Mouse (Mus musculus) telencephalon, adult 2 months (tissue): ENCODE results near the gene Mta2.
A peak's percentile ranks its signal among the peaks of the same experiment; 100 is the strongest.

Experiments used
- DNase-seq: peaks from one replicate; pipeline ENCODE4 v3.0.0-alpha.2; 2011; ENCODE audit warnings: low read depth, low spot score

Mta2 gene

DNA sequence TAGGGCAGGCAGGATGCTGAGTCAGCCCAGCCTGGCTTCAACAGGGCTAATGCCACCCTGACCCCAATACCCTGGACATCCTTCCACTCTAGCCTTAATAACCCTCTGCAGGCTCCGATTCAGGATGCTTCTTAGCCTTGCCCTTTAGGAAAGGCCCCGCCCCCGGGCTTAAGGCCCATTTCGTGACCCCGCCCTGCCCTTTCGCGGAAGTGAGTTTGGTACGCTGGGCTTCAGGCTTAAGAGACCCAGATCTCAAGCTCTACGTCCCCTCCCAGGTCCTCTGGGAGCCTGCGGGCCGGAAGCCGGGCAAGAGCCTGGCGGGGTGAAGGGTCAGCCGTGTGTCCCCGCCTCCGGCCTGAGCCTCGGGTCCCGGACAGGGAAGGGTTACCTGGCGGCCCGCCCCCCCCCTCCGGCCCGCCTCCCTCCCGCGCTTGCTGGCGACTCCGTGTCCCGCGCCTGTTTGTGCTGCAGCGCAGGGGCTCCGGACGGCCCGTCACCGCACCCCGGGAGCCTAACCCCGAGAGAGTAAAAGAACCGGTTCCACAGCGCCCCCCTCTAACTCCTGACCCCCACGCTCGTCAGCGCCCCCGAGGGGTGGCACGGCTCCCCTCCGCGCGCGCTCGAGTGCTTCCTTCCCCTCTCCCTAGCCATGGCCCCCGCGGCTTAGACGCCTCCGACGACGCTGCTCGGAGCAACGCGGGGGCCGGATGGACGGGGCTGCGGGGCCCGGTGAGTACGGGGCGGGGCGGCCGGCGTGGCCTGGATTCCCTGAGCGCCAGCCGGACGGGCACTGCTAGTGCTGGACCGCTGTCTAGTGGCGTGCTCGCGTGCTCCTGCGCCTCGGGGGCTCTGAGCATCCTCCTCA, 12.2 kb upstream of the Mta2 start, which contains the start of the genes Rom1 and Eml3:
Rom1 (minus strand) TSS at position 133 of the 865 bp plus-strand sequence.
Eml3 (plus strand) TSS at position 329 of the 865 bp plus-strand sequence.
- DNase-seq, result no peak

DNA sequence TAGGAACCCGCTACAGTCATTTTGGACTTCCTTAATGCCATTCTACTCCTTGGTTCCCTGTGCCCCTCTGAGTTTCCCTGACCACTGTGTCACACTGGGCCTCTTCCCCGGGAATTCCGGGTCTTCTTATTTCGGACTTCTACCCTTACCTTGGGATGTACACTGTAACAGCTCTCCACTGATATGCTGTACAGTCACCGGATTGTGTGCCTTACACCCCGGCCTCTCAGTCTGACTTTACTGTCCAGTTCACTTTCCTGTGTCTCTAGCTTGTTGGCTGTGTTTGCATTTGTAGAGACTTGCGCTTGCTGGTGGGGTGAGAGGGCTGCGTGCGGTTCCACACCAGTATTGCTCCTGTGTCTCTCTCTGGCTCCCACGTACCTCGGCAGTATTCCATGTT, 11.6 kb upstream of the Mta2 start:
- no peak for DNase-seq

DNA sequence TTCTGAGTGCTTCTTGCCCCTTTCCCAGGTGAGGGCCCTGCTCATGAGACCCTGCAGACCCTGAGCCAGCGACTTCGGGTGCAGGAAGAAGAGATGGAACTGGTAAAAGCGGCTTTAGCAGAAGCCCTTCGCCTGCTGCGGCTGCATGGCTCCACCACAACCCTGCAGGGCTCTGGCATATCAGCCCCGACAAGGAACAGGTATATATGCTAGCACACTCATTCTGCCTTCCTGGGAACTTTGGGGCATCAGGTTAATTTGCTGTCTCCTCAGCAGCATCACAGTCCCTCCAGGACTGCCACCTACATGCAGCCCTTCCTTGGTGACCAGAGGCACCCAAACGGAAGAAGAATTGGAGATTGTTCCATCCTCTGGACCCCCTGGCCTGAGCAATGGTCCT, 10.9 kb upstream of the Mta2 start:
- DNase-seq, result no peak

DNA sequence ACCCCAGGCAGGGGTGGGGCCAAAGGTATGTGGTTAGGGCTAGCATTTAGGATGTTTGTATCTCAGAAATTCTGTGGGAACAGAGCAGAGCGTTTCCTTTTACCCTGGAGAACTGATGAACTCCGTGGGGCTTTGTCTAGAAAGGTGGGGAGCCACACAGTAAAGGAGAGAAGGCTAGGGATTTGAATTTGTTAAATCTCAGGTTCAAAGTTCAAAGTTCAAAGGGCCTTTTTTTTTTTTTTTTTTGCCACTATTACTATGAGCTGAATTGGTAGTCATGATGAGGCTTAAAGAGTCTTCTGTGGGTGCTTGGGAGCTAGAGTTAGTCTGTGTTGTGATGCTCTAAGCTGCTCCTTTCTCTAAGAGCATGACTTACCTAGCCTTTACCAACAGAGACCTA, 4.9 kb upstream of the Mta2 start:
- DNase-seq, result no peak

DNA sequence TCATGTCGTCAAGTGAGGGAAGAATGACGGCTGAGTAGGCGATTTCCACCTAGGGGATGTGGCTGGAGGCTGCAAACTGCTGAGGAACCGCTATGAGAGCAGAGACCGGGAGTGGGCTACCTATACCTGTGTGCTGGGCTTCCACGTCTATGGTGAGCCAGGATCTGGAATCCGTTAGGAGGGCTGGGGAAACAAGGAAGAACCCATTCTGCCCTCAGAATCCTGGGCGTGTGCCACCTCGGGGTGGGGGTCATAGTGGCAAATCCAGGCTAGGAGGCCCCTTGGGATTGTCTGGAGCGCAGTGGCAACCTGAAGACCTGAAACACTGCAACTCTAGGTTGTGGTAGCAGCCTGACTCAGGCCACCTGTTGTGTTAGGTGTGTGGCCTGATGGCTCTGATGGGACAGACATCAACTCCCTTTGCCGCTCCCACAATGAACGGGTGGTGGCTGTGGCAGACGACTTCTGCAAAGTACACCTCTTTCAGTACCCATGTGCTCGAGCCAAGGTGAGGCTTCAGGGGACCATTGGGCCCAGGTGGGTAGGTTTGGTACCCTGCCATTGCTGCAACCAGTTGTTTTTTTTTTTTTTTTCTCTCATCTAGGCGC, 1.0 kb upstream of the Mta2 start:
- no peak for DNase-seq

DNA sequence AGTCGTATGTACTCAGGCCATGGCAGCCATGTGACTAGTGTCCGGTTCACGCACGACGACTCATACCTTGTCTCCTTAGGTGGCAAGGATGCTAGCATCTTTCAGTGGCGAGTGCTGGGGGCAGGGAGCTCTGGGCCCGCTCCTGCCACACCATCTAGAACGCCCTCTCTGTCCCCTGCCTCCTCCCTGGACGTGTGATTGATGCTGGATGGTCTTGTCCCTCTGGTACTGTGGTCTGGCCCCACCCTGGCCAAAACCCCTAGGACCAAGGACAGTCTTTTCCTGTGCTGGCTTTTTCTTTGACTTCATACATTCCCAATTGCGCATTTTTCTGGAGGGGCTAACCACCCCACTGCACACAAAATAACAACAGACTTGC, 550 bp upstream of the Mta2 start:
- no peak for DNase-seq

DNA sequence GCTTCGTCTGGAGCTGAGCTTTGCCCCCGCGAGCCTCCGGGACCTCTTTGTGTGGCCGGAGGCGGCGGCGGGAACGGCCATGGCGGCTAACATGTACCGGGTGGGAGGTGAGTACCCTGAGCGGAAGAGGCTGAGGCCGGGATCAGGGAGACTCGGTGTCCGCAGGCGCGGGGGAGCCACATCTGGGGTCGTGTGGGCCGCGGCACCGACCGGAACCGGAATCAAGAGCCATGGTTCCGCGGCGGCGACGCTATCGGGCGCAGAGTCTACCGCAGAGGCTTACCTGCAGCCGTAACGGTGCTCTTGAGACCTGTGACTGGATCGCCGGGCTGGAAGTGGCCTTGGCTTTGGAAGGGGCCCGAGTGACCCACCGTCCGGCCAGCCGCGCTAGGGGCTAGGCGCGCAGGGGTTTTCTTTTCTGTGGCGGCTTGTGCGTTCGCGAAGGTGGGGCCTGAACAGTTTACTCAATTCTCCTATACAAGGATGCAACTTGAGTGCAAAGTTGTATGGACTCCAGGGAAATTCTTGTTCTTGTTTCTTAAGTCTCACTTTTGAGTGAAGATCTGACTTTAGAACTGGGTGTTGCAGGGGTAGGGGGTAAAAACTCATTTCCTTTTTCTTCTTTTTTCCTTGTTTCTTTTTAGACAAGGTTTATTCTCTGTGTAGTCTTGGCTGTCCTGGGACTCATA, 745 bp downstream of the Mta2 start:
- no peak for DNase-seq

DNA sequence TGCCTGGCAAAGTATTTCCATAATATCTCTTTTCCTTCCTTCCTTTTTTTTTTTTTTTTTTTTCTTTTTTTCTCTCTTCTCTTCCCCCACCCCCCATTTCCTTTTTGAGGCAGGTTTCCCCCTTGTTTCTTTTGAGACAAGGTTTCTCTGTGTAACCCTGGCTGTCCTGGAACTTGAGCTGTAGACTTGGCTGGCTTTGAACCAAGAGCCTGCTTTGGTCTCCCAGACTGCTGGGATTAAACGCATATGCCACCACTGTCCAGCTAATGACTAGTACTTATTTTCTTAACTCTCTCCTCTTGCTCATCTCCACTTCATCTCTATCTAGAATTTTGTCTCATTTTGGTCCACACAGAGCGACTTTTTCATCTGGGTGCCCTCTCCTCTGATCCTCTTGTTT, 1.4 kb downstream of the Mta2 start:
- no peak for DNase-seq

DNA sequence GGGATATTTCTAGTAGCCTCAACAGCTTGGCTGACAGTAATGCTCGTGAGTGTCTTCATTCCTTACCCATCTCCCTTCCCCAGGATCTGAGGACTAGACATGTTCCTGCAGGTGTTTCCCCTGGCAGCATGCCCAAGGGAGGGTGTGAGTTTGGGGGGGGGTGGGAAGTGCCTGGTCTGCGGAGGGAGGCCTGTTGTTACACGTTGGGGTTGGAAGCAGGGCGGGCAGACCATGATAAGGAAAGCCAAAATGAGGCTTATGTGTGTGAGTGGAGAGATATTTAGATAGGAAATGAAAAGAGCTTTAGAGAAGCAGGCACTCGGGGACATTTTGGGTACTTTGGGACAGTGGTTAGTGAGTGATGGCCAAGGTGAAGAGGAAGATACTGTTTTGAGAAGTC, 2.4 kb downstream of the Mta2 start:
- no peak for DNase-seq

DNA sequence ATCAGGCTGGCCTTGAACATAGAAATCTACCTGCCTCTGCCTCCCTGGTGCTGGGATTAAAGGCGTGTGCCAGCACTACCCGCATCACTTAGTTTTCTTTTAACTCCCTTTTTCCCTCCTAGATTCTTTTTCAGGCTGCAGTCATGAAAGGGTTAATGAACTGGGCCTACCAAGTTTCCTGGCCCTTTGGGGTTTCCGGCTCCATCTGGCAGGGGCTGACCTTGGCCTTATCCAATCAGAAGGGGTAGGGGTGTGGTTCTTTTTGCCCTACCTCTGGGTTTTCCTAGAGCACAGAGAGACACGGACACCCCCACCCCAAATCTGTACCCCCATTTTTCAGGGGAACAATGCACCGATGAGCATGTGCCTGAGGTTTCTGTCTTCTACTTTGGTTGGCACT, 3.1 kb downstream of the Mta2 start:
- no peak for DNase-seq

DNA sequence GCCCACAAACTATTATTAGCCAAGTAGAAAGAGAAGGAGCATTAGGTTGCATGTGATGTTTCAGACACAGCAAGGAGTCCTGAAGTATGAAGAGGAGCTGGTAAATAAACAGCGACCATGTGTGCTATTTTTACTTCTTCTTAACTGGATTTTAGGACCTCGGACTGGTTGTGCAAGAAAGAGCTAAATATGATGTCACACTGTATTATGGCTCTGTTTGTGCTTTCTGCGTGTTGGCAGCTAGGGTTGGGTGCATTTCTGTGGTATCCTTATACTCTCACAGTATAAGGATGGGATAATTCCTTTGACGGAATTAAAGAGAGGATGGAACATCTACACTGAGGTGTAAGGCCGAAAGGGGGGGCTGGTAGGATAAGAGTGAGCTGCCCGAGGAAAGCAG, 3.6 kb downstream of the Mta2 start:
- DNase-seq, result no peak

DNA sequence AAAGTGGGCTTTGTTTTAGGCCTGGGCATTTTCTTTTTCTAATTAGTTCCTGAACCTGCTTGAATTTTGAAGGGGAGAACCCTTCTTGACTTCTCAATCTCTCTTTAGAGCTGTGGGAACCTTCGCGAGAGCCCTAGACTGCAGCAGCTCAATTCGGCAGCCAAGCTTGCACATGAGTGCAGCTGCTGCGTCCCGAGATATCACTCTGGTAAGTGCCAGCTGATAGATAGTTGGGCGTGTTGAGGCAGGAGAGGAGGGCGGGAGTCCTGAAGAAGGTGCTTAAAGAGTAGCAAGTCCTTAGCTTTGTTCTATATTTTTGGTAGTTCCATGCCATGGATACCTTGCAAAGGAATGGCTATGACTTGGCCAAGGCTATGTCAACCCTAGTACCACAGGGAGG, 5.3 kb downstream of the Mta2 start:
- DNase-seq, result no peak

DNA sequence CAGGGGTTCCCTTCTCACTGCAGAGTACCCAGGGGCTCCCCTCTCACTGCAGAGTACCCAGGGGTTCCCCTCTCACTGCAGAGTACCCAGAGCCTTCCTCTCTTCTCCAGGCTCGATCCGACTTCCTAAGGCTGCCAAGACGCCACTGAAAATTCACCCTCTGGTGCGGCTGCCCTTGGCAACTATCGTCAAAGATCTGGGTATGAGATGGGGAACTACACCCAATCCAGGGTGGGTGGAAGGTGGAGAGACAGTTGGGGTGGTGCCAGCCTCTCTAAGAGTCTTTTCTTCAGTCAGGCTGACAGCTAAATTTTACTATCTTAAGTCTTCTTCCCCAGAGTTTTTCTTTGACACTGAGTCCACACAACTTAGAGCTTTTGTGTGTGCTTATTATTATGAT, 8.5 kb downstream of the Mta2 start:
- DNase-seq, result no peak

DNA sequence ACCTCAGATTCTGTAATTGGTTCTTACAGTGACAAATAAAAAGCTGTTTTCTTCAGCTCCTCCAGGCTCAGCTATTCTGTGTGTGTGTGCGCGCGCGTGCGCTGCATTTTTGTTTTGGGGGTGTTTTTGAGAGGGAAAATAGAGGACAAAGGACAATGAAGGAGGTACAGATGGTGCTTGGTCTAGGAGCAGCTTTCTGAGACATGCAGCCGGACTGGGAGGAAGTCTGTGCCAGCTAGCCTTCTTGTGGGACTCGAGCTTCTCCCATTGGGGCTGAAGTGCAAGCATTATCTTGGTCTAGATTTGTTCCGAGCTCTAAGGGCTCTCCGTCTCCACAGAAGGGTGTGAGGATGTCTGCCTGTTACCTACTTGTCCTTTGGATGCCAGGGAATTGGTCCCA, 10.6 kb downstream of the Mta2 start:
- no peak for DNase-seq

DNA sequence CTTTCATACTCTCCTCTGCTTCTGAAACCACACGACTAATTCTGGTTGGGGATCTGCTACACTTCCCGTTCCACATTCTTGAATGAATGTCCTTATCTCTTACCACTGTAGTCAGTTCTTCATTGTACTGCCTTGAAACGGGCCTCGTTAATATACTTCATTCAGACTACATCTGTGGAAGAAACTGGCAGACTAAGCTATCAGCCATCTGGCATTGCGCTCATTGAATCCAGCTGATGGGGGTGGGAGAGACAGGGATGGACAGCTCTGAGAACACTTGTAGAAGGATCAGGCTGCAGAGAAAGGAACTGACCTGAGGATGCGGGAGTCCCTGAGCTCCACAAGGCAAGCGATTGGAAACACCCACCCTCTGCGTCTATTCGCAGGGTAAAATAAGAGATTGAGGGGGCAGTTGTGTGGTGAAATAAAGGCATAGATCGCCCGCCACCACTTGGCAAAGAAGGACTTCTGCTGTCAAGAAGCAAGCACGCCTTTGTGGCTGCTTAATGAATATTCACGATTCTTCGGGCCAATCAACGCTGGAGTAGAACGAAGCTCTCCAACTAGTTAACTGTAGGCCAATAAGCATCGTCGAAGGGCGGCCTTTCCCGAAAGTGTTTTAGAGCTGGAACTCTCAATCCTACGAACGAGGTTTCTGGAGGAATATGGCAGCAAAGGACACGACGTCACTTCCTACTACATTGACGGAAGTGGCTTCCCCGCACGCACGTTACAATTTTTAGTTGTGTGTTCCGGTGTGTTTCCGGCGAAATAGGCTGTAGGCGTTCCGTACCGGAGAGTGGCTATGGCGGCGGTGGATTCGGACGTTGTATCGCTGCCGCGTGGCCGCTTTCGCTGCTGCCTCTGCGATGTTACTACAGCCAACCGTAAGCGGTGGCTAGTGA, 11.7 kb downstream of the Mta2 start, which contains the start of gene Tut1:
Tut1 (plus strand) TSS at position 713 of the 905 bp plus-strand sequence.
- peak; percentile 99 for DNase-seq

DNA sequence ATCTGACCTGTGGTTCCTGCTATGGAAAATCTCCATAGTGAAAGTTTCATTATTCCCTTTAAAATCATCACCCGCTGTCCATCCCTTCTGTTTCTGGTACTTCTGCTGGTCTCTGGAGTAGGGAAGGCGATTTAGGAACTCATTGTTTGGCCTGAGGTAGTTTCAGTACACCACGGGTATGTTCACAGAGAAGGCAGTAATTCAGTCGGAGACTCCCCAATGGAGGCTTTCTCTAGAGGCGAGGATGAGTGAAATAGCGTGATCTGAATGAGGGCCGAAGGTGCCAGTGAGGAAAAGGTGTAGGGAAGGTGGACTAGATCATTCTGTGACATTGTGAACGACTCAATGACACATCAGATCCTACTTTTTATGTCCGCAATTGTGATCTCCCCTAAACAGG, 12.5 kb downstream of the Mta2 start:
- DNase-seq, result no peak

DNA sequence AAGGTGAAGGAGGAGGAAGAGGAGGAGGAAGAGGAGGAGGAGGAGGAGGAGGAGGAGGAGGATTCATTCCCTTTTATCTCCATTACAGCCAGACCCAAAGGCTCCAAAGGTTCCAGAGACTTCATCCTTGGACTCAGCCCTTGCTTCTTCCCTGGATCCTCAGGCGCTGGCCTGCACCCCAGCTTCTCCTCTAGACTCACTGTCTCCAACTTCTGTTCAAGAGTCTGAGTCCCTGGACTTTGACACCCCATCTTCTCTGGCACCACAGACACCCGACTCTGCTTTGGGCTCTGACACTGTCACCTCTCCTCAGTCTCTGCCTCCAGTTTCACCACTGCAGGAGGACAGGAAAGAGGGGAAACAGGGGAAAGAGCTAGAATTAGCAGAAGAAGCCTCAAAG, 20.6 kb downstream of the Mta2 start:
- DNase-seq, result no peak

DNA sequence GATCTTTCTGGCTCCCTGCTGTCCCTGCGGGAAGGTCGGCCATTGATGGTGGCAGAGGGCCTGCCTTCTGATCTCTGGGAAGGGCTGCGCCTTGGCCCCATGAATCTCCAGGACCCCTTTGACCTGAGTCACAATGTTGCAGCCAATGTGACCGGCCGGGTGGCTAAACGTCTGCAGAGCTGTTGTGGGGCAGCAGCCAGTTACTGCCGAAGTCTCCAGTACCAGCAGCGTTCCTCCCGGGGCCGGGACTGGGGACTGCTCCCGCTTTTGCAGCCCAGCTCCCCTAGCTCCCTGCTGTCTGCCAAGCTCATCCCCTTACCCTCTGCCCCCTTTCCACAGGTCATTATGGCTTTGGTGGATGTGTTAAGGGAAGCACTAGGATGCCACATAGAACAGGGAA, 23.4 kb downstream of the Mta2 start:
- DNase-seq, result no peak

DNA sequence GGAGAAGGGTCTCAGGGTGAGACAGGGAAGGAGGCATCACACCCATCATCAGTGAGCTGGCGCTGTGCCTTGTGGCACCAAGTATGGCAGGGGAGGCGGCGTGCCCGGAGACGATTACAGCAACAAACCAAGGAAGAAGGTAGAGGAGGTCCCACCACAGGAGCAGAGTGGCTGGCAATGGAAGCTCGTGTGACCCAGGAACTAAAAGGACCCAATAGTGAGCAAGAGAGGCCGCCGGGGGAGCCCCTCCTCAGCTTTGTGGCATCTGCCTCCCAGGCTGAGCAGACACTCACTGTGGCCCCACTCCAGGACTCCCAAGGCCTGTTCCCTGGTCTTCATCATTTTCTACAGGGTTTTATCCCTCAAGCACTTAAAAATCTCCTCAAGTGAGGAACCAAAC, 24.1 kb downstream of the Mta2 start:
- no peak for DNase-seq

DNA sequence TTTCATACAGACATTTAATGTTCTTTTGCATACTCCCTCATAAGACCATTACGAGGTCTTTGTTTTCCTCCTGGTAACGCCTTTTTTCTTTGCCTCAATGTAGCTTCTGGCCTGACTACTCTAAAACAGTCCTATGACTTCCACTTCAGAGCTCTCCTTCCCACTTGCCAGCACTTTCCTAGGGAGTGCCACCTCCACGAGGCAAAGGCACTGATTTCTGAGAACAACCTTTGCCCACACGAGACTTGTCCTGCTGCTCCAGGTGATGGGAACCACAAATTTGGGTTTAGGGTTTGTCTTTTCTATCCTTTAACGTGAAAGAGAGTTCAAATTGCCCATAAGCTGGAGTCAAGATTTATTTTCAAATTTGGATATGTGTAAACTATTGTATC, 24.5 kb downstream of the Mta2 start:
- DNase-seq, result no peak

DNA sequence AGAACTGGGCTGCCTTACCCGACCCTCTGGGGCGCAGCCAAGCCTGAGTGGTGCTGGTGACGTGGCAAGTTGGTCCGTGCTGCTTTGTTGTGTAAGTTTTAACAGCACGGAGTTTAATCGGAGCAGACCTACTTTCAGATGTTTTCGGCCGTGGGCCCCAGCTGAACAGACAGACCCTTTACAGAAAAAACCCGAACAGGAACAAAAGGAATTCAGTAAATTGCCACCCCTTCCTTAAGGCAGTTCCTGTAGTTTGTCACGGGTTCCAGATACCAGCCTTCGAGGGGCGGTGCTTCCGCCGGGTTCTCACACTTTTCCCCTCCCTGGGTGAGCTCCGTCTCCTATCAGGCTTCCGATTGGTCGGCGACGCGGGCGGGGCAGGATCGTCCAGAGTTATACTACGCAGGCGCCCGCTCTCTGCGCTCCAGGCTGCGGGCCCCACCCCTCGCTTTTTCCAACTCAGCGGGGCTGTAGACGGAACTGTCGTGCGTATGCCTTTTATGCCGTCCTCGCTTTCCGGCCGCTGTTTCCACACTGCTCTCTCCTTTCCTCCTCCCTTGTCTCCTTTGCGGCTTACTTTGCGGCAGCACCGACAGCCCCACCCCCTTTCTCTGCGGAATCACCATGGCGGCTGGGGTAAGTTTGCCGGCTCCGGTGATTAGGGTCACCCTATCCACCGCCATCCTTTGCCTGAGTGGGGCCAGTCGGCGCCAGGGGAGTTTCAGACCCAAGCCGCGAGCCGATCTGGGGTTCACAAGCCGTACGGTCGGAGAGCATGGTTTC, 25.1 kb downstream of the Mta2 start, which contains the start of gene Eef1g:
Eef1g (plus strand) TSS at position 452 of the 783 bp plus-strand sequence.
- peak; percentile 99 for DNase-seq
